Mouse (Mus musculus) liver, adult (tissue): Measurements from ENCODE around the gene Rhbdd3.

Source experiments
- GATA4 ChIP-seq: IDR thresholded peaks from 2 replicates; pipeline ENCODE4 v1.6.1; 2014; ENCODE audit warnings: mild to moderate bottlenecking, low read length; ENCODE audit not compliant: insufficient replicate concordance

The Rhbdd3 gene

GRCm38 (mm10) chr11:5099576-5100183 is 954 bp downstream of the Rhbdd3 start:
- TF ChIP-seq GATA4: no peak

- TF ChIP-seq GATA4: no peak
These were observed 1.6 kb downstream of the Rhbdd3 start for GRCm38 (mm10) chr11:5100283-5100682.

GRCm38 (mm10) chr11:5100801-5101200 is 2.1 kb downstream of the Rhbdd3 start:
- no peak for TF ChIP-seq GATA4

GRCm38 (mm10) chr11:5101641-5102040 is 2.9 kb downstream of the Rhbdd3 start:
- no peak for TF ChIP-seq GATA4

GRCm38 (mm10) chr11:5102384-5102783 is 3.7 kb downstream of the Rhbdd3 start:
- TF ChIP-seq GATA4: no peak

- TF ChIP-seq GATA4: no peak
These were observed 5.3 kb downstream of the Rhbdd3 start for GRCm38 (mm10) chr11:5103986-5104509.

- no peak for TF ChIP-seq GATA4
These were observed 10.7 kb downstream of the Rhbdd3 start for GRCm38 (mm10) chr11:5109441-5109840.

- no peak for TF ChIP-seq GATA4
These were observed 14.9 kb downstream of the Rhbdd3 start for GRCm38 (mm10) chr11:5113645-5114044.

GRCm38 (mm10) chr11:5114931-5115581 is 16.3 kb downstream of the Rhbdd3 start:
- no peak for TF ChIP-seq GATA4

- TF ChIP-seq GATA4: no peak
These were observed 27.0 kb downstream of the Rhbdd3 start for GRCm38 (mm10) chr11:5125713-5126112.

- no peak for TF ChIP-seq GATA4
These were observed 30.3 kb downstream of the Rhbdd3 start for GRCm38 (mm10) chr11:5129035-5129480.

- no peak for TF ChIP-seq GATA4
These were observed 31.5 kb downstream of the Rhbdd3 start for GRCm38 (mm10) chr11:5130111-5130665.

GRCm38 (mm10) chr11:5132751-5133150 is 34.0 kb downstream of the Rhbdd3 start:
- no peak for TF ChIP-seq GATA4

GRCm38 (mm10) chr11:5135914-5136313 is 37.2 kb downstream of the Rhbdd3 start:
- TF ChIP-seq GATA4: no peak

GRCm38 (mm10) chr11:5138642-5139041 is 39.9 kb downstream of the Rhbdd3 start:
- no peak for TF ChIP-seq GATA4

- TF ChIP-seq GATA4: no peak
These were observed 40.6 kb downstream of the Rhbdd3 start for GRCm38 (mm10) chr11:5139372-5139771.

- peak; percentile 41; the same call in 1 of the 2 replicates for TF ChIP-seq GATA4
These were observed 41.9 kb downstream of the Rhbdd3 start for GRCm38 (mm10) chr11:5140619-5141018.

- TF ChIP-seq GATA4: no peak
These were observed 42.5 kb downstream of the Rhbdd3 start for GRCm38 (mm10) chr11:5141252-5141651.
